In genomic region chr3:75531074-75531473, GRCm38 (mm10) we compare ENCODE assay signal across 42 mouse cellular contexts. TPM values are rescaled to one million over a fixed set of nuclear protein-coding genes. Genes with fewer than 3 reads are reported as not detected.
"Had no signal": no experiment of that assay in that cellular context is flagged by ENCODE, and none has a peak within 500 bp of the region (broad histone marks: within the 10 kb centered on the region; RNA-seq: fewer than 3 reads in every experiment).

No protein-coding gene starts in this region.

- H3K4me2 ChIP-seq: heart, embryonic 11.5 days; heart, embryonic 12.5 days; heart, embryonic 13.5 days; heart, embryonic 15.5 days; hindbrain, embryonic 12.5 days; hindbrain, embryonic 13.5 days; hindbrain, embryonic 14.5 days; hindbrain, embryonic 15.5 days; intestine, embryonic 15.5 days; kidney, embryonic 15.5 days had no signal

- H3K4me3 ChIP-seq: heart, embryonic 10.5 days; heart, embryonic 12.5 days; heart, embryonic 13.5 days; heart, embryonic 15.5 days; hindbrain, embryonic 10.5 days; hindbrain, embryonic 12.5 days; hindbrain, embryonic 13.5 days; hindbrain, embryonic 15.5 days; intestine, embryonic 15.5 days; kidney, embryonic 15.5 days; layer of hippocampus, adult 2 months had no signal

- H3K27ac ChIP-seq: heart, embryonic 10.5 days; heart, embryonic 13.5 days; heart, embryonic 15.5 days; hindbrain, embryonic 10.5 days; hindbrain, embryonic 12.5 days; hindbrain, embryonic 13.5 days; hindbrain, embryonic 14.5 days; hindbrain, embryonic 15.5 days; hindbrain, postnatal 0 days; intestine, embryonic 15.5 days; kidney, embryonic 15.5 days; kidney, postnatal 0 days; layer of hippocampus, adult 2 months had no signal

- H3K36me3 ChIP-seq: intestine, embryonic 15.5 days had no signal

- H3K9ac ChIP-seq: heart, embryonic 12.5 days; heart, embryonic 13.5 days; heart, embryonic 15.5 days; hindbrain, embryonic 12.5 days; hindbrain, embryonic 13.5 days; hindbrain, embryonic 14.5 days; hindbrain, embryonic 15.5 days; intestine, embryonic 15.5 days; kidney, embryonic 15.5 days had no signal

- ATAC-seq: hindbrain, embryonic 16.5 days; hindbrain, postnatal 0 days; inflammation-experienced regulatory T-cells, adult 6 months; intestine, embryonic 15.5 days; intestine, embryonic 16.5 days; intestine, postnatal 0 days had no signal

- H3K4me1 ChIP-seq: heart, embryonic 10.5 days; heart, embryonic 12.5 days; heart, embryonic 15.5 days; hindbrain, embryonic 10.5 days; hindbrain, embryonic 12.5 days; hindbrain, embryonic 13.5 days; hindbrain, embryonic 15.5 days; intestine, embryonic 15.5 days; kidney, embryonic 15.5 days had no signal

- H3K9me3 ChIP-seq: heart, embryonic 10.5 days; heart, embryonic 12.5 days; heart, embryonic 13.5 days; heart, embryonic 15.5 days; hindbrain, embryonic 10.5 days; hindbrain, embryonic 12.5 days; hindbrain, embryonic 13.5 days; hindbrain, embryonic 15.5 days; intestine, embryonic 15.5 days; kidney, embryonic 15.5 days had no signal

- DNase-seq: heart, postnatal 10 days; heart, postnatal 14 days; heart, postnatal 36 days; heart, postnatal 4 days; kidney, adult 11 months; kidney, adult 18-20 months; kidney, adult 2 months; kidney, adult 8-10 months; kidney, adult 9 months; kidney, postnatal 10 days; kidney, postnatal 14 days; kidney, postnatal 25 days; kidney, postnatal 36 days; kidney, postnatal 4 days; layer of hippocampus, adult 9-11 months; layer of hippocampus, postnatal 36 days had no signal

- H3K27me3 ChIP-seq: heart, embryonic 12.5 days; heart, embryonic 13.5 days; heart, embryonic 15.5 days; hindbrain, embryonic 12.5 days; hindbrain, embryonic 13.5 days; hindbrain, embryonic 15.5 days; intestine, embryonic 15.5 days; kidney, embryonic 15.5 days had no signal

RNA-seq across cellular contexts. Expression of gene Wdr49, which starts 49.1 kb away (rescaled TPM):
- total RNA-seq: heart, postnatal 14 days; heart, postnatal 25 days; heart, postnatal 36 days; heart, postnatal 4 days had no signal
- polyA plus RNA-seq: heart, embryonic 10.5 days; heart, embryonic 11.5 days; heart, embryonic 12.5 days; heart, embryonic 13.5 days; heart, embryonic 14.5 days; heart, embryonic 15.5 days; heart, embryonic 16.5 days; heart, postnatal 0 days; hindbrain, embryonic 10.5 days; hindbrain, embryonic 12.5 days; intestine, embryonic 15.5 days; intestine, embryonic 16.5 days; intestine, postnatal 0 days; kidney, adult 2 months; kidney, embryonic 14.5 days; kidney, embryonic 15.5 days; kidney, embryonic 16.5 days; kidney, postnatal 0 days; large intestine, adult 2 months had no signal
